Mouse (Mus musculus): ENCODE measurements around the gene Stard13. TPM values are rescaled to one million over a fixed set of nuclear protein-coding genes. Genes with fewer than 3 reads are reported as not detected.

Stard13 gene
- total and polyA plus RNA-seq, 3 experiments = not detected

DNA sequence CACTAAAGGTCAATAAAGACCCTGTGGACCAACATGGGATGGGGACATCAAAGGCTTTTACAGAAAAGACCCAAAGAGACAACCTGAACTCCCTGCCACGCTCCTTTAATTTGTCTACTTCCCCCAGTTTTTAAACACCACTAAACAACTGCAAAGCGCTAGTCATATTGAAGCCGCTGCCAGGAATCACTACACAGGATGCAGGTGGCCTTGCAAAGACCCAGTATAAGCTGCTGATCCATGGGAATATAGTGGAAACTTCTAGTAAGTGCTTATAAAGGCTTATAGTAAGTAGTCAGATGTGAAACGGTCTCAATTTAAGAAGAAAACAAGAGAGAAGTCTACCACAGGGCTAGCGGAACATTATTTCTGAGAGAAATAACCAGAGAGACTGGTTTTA, 42.9 kb downstream of the Stard13 start:
- Histone ChIP-seq H3K27ac (ENCODE audit: control insufficient read depth, low read depth, low read length) (no peak overlapping the region), H3K4me3 (ENCODE audit: control insufficient read depth in 1 of 2, insufficient read depth in 1 of 2, low read depth in 2 of 2, low read length in 2 of 2) (no peak overlapping the region), H3K27me3 (ENCODE audit: control insufficient read depth in 1 of 2, insufficient read depth in 2 of 2, low read length in 2 of 2) (no peaks in the 10 kb centered on the region), H3K36me3 (ENCODE audit: control insufficient read depth in 1 of 2, insufficient read depth in 2 of 2, low read length in 2 of 2) (no peaks in the 10 kb centered on the region), H3K79me2 (ENCODE audit: control insufficient read depth, insufficient read depth, low read length, poor library complexity) (no peaks in the 10 kb centered on the region), H3K4me1 (ENCODE audit: control insufficient read depth in 1 of 2, insufficient read depth in 2 of 2, low read length in 2 of 2) (no peaks in the 10 kb centered on the region), H3K9ac (ENCODE audit: control insufficient read depth, low read depth, low read length, poor library complexity, severe bottlenecking) (no peak overlapping the region), H3K9me3 (replicated peaks; ENCODE audit: insufficient read depth, low read length) (no peaks in the 10 kb centered on the region)
- TF ChIP-seq TAL1 (IDR thresholded peaks at IDR 0.05; ENCODE audit: low read length) = no peak
- no peak for TF ChIP-seq CHD1 (IDR thresholded peaks at IDR 0.05; ENCODE audit: low read depth, low read length)
- no peak for TF ChIP-seq TCF12 (IDR thresholded peaks at IDR 0.05; ENCODE audit: low read depth, low read length)
- no peak for TF ChIP-seq UBTF (IDR thresholded peaks at IDR 0.05; ENCODE audit: borderline replicate concordance, insufficient read depth, low read depth, low read length)
- no peak for TF ChIP-seq ZNF384 (IDR thresholded peaks at IDR 0.05; ENCODE audit: low read depth, low read length)
- no peak for TF ChIP-seq ZC3H11A (IDR thresholded peaks at IDR 0.05; ENCODE audit: low read depth, low read length)
- no peak for TF ChIP-seq USF2 (IDR thresholded peaks at IDR 0.05; ENCODE audit: borderline replicate concordance in 1 of 2, insufficient read depth in 1 of 2, low read depth in 1 of 2, low read length in 2 of 2)
- no peak for TF ChIP-seq JUND (IDR thresholded peaks at IDR 0.05; ENCODE audit: low read depth, low read length)
- no peak for TF ChIP-seq POLR2AphosphoS5 (IDR thresholded peaks at IDR 0.05; ENCODE audit: borderline replicate concordance, low read depth, low read length)
- no peak for TF ChIP-seq MYB (IDR thresholded peaks at IDR 0.05; ENCODE audit: low read depth, low read length)
- TF ChIP-seq SIN3A (IDR thresholded peaks at IDR 0.05; ENCODE audit: low read length) = no peak
- DNase-seq (ENCODE audit: low read depth, low spot score) = no peak

DNA sequence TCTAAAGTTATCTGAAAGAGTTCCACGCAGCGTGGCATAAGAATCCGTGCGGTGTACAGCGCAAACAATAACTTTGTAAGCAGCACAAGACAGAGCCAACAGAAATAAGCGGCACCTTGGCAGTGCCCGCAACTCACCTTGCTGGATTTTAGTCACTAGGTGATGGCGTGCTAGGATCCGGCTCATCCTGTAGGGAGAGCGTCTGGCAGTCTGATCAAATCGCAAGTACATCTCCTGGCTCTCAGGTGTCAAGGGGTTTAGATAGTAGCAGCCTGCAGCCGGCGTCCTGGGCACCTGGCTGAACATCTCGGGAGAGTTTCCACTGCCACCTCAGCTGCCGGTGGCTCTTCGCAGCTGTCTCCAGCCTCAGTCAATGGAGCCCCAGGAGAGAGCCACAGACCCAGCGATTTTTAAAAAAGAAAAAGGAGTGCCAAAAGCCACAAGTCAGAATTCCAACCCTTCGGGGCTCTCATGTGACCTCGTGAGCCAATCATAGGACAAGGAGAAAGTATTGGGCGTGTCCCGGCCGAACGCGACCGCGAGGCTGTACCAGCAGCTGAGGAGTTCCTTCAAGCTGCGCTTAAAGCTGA, 43.8 kb downstream of the Stard13 start:
- TF ChIP-seq TCF12 (IDR thresholded peaks at IDR 0.05; ENCODE audit: low read depth, low read length) (no peak), CHD2 (IDR thresholded peaks at IDR 0.05; ENCODE audit: low read length) (no peak), RCOR1 (IDR thresholded peaks at IDR 0.05; ENCODE audit: low read depth, low read length) (no peak), UBTF (IDR thresholded peaks at IDR 0.05; ENCODE audit: borderline replicate concordance, insufficient read depth, low read depth, low read length) (no peak), CHD1 (IDR thresholded peaks at IDR 0.05; ENCODE audit: low read depth, low read length) (no peak), POLR2AphosphoS5 (IDR thresholded peaks at IDR 0.05; ENCODE audit: borderline replicate concordance, low read depth, low read length) (no peak), TAL1 (IDR thresholded peaks at IDR 0.05; ENCODE audit: low read length) (no peak), GABPA (IDR thresholded peaks at IDR 0.05; ENCODE audit: low read depth, low read length) (no peak)
- no peaks in the 10 kb centered on the region for H3K9me3 ChIP-seq (replicated peaks; ENCODE audit: insufficient read depth, low read length)
- no peaks in the 10 kb centered on the region for H3K27me3 ChIP-seq (ENCODE audit: control insufficient read depth in 1 of 2, insufficient read depth in 2 of 2, low read length in 2 of 2)
- H3K79me2 ChIP-seq (ENCODE audit: control insufficient read depth, insufficient read depth, low read length, poor library complexity) = no peaks in the 10 kb centered on the region
- no peaks in the 10 kb centered on the region for H3K36me3 ChIP-seq (ENCODE audit: control insufficient read depth in 1 of 2, insufficient read depth in 2 of 2, low read length in 2 of 2)
- H3K27ac ChIP-seq (ENCODE audit: control insufficient read depth, low read depth, low read length) = no peak overlapping the region
- no peak overlapping the region for H3K4me3 ChIP-seq (ENCODE audit: control insufficient read depth in 1 of 2, insufficient read depth in 1 of 2, low read depth in 2 of 2, low read length in 2 of 2)
- DNase-seq (ENCODE audit: low read depth, low spot score) = no peak
- H3K9ac ChIP-seq (ENCODE audit: control insufficient read depth, low read depth, low read length, poor library complexity, severe bottlenecking) = no peak overlapping the region
- no peaks in the 10 kb centered on the region for H3K4me1 ChIP-seq (ENCODE audit: control insufficient read depth in 1 of 2, insufficient read depth in 2 of 2, low read length in 2 of 2)

Data from MEL (cell line).